Mouse (Mus musculus) adipocyte (in vitro differentiated cells): ENCODE data around the gene Lin52.
A peak's percentile ranks its signal among the peaks of the same experiment; 100 is the strongest.

Experiments
- DNase-seq: peaks from one replicate; pipeline ENCODE4 v3.0.0-alpha.2; 2016; ENCODE audit warnings: low spot score

Gene Lin52

GRCm38 (mm10) chr12:84468701-84469100 lies 17.5 kb downstream of the Lin52 start:
- DNase-seq, result peak; percentile 78

DNA sequence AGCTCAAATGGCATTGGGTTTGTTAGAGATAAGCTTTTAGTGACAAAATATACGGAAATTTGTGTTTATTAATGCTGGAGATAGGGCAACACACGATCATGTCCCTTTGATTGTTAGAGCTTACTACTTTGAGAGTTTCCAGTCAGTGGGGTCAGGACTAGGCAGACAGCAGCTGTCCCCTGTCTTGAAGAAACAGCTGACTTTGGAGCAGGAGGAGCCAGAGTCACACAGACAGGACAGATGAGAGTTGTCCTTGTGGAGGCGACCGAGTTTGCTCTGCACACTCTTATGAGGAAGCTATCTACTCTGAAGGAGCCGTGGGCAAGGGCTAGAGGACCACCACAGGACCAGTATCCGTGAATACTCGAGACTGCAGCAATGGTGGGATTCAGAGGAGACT lies 27.7 kb downstream of the Lin52 start:
- DNase-seq, result no peak

DNA sequence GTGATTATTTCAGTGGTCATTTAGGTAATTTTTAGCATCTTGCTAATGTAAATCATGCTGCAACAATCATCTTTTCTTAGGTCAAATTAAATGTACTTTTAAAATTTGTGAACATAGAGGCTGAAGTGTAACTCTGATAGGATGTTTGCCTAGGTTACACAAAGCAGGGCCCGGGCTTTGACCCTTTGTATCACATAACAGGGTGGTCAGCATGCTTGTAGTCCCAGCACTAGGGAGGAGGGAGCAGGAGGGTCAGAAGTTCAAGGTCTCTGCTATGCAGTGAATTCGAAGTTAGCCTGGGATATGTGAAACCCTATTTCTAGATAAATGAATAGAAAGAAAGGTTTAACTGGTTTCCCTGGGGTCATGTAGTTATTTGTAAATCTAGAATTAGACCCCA lies 30.0 kb downstream of the Lin52 start:
- no peak for DNase-seq

DNA sequence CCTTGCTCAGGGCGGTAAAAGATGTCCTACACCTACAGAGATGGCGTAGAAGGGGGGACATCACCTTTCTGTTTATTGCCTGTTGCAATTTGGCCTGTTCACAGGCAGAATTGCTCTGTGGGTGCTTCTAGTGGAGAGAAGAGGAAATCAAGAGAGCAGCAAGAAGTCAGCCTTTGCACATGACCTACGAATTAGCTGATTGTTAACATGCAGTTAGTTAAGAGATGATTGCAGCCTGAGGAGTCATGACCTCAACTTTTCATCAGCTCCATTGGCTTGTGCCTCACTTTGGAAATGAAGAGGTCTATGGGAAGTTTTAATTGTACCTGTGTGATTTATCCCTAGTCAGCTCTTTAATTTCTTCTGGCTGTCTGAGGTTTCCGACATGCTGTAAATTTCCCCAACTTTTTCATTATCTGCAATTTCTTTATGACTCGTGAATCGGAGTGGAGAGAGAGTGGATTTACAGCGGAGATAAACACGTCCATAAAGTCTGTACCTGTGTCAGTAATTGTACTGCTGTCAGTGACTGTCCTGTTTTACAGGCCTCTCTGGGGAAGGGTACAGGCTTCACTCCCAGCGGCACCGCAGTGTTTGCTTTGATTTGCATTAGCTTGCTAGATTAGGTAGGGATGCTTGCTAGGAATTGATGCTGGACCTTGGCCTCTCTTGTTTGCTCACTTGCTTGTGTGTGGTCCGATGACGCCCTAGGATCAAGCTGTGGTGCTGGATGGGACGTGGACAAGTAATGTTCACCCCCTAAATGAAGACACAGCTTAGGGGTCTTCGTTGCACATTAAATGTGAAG lies 31.8 kb downstream of the Lin52 start:
- no peak for DNase-seq

DNA sequence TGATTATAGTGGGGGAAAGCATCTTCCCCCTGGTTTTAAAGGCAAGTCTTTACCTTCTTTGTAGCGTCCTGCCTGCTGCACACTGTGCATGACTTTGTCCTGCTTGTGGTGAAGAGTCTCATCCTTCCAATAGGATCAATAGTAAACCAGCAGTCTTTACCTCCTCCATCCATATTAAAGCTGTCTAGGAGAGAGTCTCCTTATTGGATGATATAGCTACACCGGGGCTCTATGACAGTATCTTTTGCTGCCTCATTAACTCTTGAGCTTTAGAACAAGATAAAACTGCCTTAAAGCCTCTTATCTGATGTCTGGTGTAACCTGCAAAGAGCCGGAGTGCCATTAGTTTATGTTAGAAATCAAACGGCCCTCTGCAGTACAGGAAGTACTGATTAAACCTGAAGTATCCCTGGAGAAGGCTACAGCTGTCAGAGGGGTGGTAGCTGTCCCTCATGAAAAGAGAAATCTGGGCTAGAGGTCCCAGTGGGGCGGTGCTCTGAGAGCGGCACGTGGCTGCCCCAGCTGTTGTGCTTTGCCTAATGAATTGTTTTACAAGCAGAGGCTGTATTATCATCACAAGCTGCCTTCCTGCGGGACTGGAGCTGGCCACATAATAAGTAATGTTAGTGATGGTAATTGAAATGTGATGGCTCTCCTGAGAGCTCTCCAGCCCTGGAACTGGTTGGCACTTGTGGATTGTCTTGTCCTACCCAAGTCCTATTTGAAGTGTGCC lies 36.3 kb downstream of the Lin52 start:
- DNase-seq, result no peak

DNA sequence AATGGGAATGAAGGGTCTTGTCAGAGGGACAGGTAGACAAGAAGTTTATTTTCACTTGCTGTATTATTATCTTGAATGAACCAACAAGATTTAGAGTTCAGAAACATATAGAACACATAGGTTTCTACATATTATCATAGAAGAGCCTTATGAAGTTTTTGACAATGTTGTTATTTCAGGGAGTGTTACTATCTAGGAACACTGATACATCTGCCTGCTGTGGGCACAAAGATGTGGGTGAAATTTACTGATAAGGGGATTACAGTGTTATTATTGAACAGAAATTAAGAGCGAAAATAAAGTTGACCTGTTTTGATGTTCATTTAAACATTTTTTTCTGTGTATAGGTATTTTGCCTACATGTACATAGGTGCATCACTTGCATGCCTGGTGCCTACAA lies 45.6 kb downstream of the Lin52 start:
- no peak for DNase-seq

- no peak for DNase-seq
These were observed 49.5 kb downstream of the Lin52 start for GRCm38 (mm10) chr12:84500528-84501263.

DNA sequence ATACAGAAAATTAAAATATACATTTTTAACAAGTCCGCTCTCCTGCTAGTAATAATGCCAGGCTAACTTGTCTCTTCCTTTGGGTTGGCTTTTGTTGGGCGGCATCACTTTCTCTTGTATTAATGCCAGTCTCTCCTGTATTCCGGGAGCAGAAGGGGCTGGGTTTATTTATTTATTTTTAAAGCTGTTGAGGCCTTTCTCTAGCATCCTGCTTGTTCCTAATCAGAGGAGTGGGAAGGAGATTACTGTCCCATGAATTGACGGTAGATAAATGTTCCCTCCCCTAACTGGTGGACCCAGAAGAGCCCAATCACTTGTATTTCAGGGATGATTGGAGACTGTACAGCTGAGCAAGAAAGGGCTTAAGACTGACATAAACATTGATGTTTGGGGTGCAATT lies 50.1 kb downstream of the Lin52 start:
- no peak for DNase-seq

GRCm38 (mm10) chr12:84506856-84507255 lies 55.6 kb downstream of the Lin52 start:
- DNase-seq, result peak; percentile 64

DNA sequence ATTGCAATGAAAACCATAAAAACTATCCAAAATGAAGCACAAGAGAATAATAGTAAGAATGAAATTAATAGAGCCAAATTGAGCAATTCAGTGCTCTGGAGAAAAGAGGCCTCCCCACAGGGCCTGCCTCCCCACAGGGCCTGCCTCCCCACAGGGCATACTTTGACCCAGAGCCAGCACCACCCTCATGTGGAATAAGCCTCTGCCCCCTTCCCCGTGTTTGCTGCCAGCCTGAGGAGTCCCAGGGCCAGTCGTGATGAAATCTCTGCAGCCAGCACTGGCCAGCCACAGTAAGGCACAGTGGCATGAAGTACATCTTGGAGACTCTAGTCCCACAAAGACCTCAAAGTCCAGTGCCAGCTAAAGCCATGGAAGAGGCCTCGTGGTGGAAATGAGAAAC lies 60.8 kb downstream of the Lin52 start:
- DNase-seq, result peak; percentile 90

DNA sequence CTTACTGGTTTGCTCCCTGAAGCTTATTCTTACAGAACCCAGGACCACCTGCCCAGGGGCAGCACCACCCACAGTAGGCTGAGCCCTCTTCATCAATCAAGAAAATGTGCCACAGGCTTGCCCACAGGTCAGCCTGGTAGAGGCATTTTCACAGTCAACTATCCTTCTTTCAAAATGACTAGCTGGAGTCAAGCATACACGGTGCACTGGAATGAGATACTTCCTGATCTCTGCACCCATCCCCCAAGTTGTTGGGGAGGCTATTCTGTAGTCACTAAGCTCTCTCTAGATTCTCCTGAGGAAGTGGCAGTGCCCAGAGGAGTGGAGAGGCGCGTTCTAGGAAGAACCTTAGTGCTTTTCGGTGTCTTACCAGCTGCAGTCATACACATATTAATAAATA lies 64.3 kb downstream of the Lin52 start:
- DNase-seq, result no peak

DNA sequence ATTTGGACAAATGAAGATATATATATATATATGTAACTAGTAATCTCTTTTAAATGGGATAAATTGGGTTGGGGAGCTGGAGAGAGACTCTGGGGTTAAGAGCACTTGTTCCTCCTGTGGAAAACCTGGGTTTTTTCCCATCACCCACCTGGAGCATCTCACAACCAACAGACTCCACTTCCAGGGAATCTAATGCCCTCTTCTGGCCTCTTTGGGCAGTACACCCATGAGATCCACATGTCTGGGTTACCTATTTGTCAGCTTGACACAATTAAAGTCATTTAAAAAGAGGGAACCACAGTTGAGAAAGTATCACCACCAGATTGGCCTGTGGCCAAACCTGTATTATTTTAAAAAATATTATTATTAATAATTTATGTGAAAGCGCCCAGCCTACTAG lies 65.4 kb downstream of the Lin52 start:
- DNase-seq, result no peak

- DNase-seq, result no peak
These were observed 66.8 kb downstream of the Lin52 start for GRCm38 (mm10) chr12:84518018-84518417.

DNA sequence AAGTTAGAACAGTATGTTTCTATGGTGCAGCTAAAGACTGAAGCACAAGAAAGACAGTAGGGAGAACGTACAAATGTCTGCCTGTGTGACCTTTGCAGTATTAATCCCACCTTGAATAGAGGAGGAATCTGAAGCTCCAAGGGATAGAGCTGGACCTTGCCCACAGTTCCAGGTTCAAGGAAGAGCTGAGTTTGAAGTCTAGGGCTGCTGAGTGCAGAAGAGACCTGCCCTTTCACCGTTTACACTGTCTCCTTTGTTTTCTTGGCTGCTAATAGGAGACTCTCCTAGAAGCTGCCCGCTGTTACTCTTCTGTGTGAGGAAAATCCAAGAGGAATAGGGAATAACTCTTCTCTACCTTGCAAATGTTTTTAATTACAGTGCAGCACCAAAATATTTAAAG lies 72.5 kb downstream of the Lin52 start:
- no peak for DNase-seq

GRCm38 (mm10) chr12:84524147-84525050 lies 73.2 kb downstream of the Lin52 start:
- DNase-seq, result no peak

DNA sequence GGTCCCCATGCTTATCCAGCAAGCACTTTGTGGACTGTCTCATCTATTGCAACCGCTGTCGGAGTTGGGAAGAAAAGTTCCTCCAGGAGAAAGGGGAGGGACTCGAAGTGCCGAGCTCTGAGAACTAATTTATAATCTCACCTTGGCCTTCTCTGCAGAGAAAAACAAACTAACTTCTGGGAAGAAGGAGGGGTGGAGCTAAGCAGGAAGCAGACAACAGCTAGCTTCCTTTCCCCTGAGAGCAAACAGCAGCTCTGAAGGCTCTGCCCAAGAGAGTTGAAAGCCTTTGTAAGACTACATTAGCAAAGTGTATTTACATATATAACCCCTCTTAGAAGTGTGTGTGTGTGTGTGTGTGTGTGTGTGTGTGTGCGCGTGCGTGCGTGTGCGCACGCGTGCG lies 74.2 kb downstream of the Lin52 start:
- no peak for DNase-seq

DNA sequence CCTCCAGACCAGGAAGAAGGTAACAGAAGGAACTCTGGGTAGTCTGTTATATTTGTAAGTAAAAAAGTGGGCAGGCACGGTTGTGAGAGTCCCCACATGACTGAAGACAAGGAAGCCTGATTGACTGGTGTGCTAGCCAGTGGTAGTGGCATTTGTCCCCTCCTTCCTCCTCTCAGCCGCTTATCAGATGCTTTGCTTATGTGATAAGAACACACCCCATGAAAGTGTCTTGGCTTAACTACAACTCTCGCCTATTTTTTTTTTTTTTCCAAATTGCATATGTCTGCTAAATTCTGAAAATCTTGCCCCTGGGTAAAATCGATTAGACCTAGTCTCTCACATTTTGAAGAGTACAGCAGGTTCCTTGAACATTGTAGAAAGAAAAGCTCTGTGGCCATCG lies 79.2 kb downstream of the Lin52 start:
- no peak for DNase-seq

- DNase-seq, result no peak
These were observed 80.9 kb downstream of the Lin52 start for GRCm38 (mm10) chr12:84531906-84532829.

- DNase-seq, result no peak
These were observed 81.6 kb downstream of the Lin52 start for GRCm38 (mm10) chr12:84532830-84533199.

DNA sequence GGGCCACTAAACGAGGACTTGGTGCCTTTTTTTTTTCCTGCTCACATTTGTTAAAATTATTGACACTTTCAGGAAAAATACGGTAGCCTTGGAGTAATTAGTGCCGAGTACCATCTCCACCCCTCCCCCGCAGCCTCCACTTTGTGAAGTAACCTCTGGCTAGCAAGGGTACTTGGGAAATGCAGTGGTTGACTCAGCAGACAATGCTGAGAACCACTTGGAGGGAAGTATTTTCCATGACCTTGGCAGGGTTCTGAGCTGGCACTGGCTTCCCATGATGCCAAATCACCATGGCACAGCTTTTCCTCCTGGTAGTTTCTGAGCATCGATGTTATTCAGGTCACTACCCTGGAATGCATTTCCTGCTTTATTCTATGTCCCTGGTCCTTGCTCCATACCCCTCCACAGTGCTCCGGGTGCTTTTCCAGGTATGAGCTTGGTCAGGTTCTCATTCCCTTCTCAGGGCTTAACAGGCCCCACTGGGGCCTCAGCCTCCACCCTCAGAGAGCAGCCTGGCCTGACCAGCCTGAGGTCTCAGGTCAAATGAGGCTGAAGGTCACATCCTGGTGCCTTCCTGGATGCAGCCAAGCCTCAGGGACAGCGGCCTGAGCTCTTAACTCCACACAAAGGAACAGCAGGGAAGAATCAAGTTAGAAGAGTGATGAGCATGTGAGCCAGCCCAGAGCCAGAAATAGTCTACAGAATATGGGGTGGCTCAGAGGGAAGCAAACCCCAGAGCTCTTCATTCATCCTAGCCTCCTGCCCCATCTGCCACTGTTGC lies 82.7 kb downstream of the Lin52 start:
- peak; percentile 16 for DNase-seq
